Mouse (Mus musculus) E14TG2a.4 (cell line): ENCODE data around the gene Furin.

Experiments
- CTCF ChIP-seq: conservative IDR thresholded peaks from 2 replicates; pipeline ENCODE4 v1.5.1; 2014; ENCODE audit warnings: low read length
- NANOG ChIP-seq: IDR thresholded peaks from 2 replicates; pipeline ENCODE4 v1.6.1; 2014; ENCODE audit warnings: borderline replicate concordance, low read length, mixed read lengths

DNA sequence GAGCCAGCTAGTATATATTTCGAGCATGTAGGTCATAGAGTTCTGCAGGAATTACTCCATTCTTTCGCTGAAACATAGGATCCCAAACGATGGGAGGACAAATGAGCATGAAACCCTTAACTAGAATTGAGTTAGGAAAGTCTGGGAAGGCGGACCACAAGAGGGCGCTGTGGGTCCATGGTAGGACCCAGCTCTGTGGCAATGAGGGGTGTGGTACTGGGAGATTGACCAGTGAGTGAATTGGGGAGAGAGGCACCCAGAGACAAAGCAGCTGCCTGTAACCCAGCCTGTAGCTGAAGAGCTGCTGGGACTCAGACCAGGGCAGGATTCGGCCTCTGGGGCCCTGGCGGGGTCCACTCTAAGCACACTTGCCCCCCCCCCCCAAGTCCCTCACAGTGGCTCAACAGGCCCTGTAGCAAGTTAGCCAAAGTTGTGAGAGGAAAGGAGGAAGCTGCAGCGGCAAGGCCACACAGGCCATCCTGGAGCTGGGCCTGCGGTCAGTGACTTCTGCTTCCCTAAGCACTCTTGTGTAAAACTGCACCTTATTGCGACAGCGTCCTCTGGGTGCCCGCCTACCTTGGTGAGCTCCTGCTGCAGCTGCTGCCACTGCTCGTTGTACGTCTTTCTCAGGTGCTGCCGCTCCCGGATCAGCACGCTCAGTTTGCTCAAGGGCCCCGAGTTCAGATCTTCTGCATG lies 18.9 kb downstream of the Furin start:
- TF ChIP-seq CTCF (peak; percentile 50), NANOG (no peak)
